Mouse (Mus musculus) C2C12 (cell line): ENCODE results near the gene Asic2. TPM values are rescaled to one million over a fixed set of nuclear protein-coding genes. Genes with fewer than 3 reads are reported as not detected.

Experiments used
- H3K27me3 ChIP-seq: one replicate; pipeline ENCODE4 v1.6.1; 2011; ENCODE audit not compliant: control insufficient read depth, insufficient read depth, insufficient read length
- H3K36me3 ChIP-seq: one replicate; pipeline ENCODE4 v1.6.1; 2011; ENCODE audit not compliant: control insufficient read depth, insufficient read depth
- H3K4me3 ChIP-seq: one replicate; pipeline ENCODE4 v1.5.1; 2011; ENCODE audit warnings: mild to moderate bottlenecking, control low read depth; ENCODE audit not compliant: poor library complexity, insufficient read depth, severe bottlenecking
- H3K79me2 ChIP-seq: one replicate; pipeline ENCODE4 v1.6.1; 2011; ENCODE audit not compliant: control insufficient read depth, insufficient read depth
- H3K79me3 ChIP-seq: one replicate; pipeline ENCODE4 v1.6.1; 2011; ENCODE audit warnings: low read depth, control low read depth
- H3ac ChIP-seq: one replicate; pipeline ENCODE3; 2011; ENCODE audit warnings: low read depth; ENCODE audit not compliant: control insufficient read depth, insufficient read length
- CEBPB ChIP-seq: IDR thresholded peaks from one replicate; pipeline ENCODE4 v1.6.1; 2011; ENCODE audit warnings: low read depth, mild to moderate bottlenecking, control low read depth, moderate library complexity
- CTCF ChIP-seq: IDR thresholded peaks from one replicate; pipeline ENCODE4 v1.5.1; 2011; ENCODE audit not compliant: control insufficient read depth, insufficient read depth, insufficient read length
- FOSL1 ChIP-seq: IDR thresholded peaks from one replicate; pipeline ENCODE4 v1.8.0; 2011; ENCODE audit warnings: mild to moderate bottlenecking, low read length; ENCODE audit not compliant: poor library complexity, insufficient read depth, severe bottlenecking
- MAX ChIP-seq: IDR thresholded peaks from one replicate; pipeline ENCODE4 v1.6.1; 2011; ENCODE audit warnings: mild to moderate bottlenecking, control low read depth
- MYOD1 ChIP-seq: IDR thresholded peaks from one replicate; pipeline ENCODE4 v1.6.1; 2011; ENCODE audit warnings: low read depth; ENCODE audit not compliant: control insufficient read depth, insufficient read length
- MYOG ChIP-seq: IDR thresholded peaks from one replicate; pipeline ENCODE4 v1.6.1; 2011; ENCODE audit not compliant: control insufficient read depth, insufficient read length; ENCODE audit errors: extremely low read depth
- USF1 ChIP-seq: IDR thresholded peaks from one replicate; pipeline ENCODE4 v1.6.1; 2011; ENCODE audit warnings: low read depth, mild to moderate bottlenecking, control low read depth, moderate library complexity
- polyA plus RNA-seq: library from polyadenylated mRNA; unstranded; fragments of >200 nt; fragmentation: generic; extraction: Trizol; gene quantifications from one replicate; pipeline ENCODE4 v1.2.1, GENCODE M21; 2012; ENCODE audit warnings: missing spikeins

Asic2 gene
- polyA plus RNA-seq, 1 experiment = not detected

DNA sequence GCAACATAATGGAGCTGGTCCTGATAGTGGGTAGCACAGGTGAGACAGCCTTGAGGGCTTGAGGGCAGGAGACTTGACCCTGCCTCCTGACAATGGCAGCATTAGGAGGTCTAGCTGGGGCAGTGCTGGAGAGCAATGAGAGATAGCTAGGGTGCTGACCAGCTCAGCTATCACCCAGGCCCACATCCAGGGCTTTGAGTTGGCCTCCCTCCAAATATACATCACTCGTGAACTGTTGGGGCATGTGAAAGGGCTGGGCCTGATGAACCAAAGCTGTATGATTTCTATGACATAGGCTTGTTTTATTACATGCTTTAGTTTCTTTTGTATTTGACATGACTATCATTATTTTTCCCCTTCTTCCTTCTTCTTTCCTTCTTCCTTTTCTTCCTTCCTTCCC is 176.7 kb downstream of the Asic2 start:
- Histone ChIP-seq H3K79me2 (no peaks in the 10 kb centered on the region), H3K79me3 (no peaks in the 10 kb centered on the region), H3K27me3 (peaks cover 7% of the 10 kb centered on the region), H3ac (no peak overlapping the region), H3K36me3 (no peaks in the 10 kb centered on the region), H3K4me3 (no peak overlapping the region)
- TF ChIP-seq MYOD1 (no peak), USF1 (no peak), CEBPB (no peak), MYOG (no peak), FOSL1 (no peak)

DNA sequence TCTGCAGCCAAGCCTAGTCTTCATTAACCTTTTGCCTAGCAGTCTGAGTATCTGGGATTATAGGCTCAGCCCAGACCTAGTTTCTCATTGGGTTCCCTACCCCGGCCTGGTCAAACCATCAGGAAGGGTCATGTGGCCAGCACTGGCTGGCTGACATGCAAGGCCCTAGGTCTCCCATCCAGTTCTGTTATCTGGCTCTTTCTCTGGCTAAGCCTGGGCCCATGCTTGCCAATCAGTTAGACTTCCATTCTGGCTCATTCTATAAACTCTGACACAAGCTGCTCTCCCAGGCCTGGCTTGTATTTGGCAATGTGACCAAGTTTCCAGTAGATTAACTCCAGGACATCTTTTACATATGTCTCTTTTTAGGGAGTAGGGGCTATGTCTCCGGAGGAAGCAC is 187.7 kb downstream of the Asic2 start:
- no peak overlapping the region for H3K4me3 ChIP-seq
- H3ac ChIP-seq = no peak overlapping the region
- no peaks in the 10 kb centered on the region for H3K36me3 ChIP-seq

DNA sequence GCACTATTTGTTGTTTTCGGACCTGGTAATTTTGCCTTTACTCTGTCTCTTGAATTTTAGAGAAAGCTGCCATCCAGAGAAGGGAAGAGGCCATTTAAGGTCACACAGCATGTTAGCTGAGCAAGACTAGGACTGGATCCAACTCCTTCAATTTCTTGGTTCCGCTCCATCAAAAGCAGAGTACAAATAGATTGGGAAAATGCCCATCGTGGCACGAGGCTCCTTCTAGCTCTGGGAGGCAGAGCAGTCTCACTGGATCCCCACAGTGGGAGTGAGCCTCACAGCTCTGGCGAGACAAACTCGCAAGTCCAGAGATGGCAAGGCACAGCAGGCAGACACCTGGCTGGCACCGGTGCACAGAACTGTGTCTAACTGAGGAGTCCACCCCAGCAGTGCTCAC is 188.4 kb downstream of the Asic2 start:
- no peaks in the 10 kb centered on the region for H3K79me3 ChIP-seq
- no peaks in the 10 kb centered on the region for H3K79me2 ChIP-seq
- TF ChIP-seq USF1 = no peak
- no peak for TF ChIP-seq FOSL1
- no peak for TF ChIP-seq MYOG
- TF ChIP-seq MAX = no peak
- TF ChIP-seq CEBPB = no peak
- no peak for TF ChIP-seq CTCF
- TF ChIP-seq MYOD1 = no peak
- H3K27me3 ChIP-seq = peaks cover 19% of the 10 kb centered on the region
- no peak overlapping the region for H3ac ChIP-seq
- H3K4me3 ChIP-seq = no peak overlapping the region
- no peaks in the 10 kb centered on the region for H3K36me3 ChIP-seq

More for the DNA sequence above, 187.7 kb downstream of the Asic2 start:
- TF ChIP-seq MAX = no peak
- no peak for TF ChIP-seq MYOG
- TF ChIP-seq CTCF = no peak
- no peak for TF ChIP-seq MYOD1
- no peak for TF ChIP-seq FOSL1
- TF ChIP-seq USF1 = no peak
- TF ChIP-seq CEBPB = no peak
- Histone ChIP-seq H3K79me3 (no peaks in the 10 kb centered on the region), H3K27me3 (peaks cover 18% of the 10 kb centered on the region), H3K79me2 (no peaks in the 10 kb centered on the region)

DNA sequence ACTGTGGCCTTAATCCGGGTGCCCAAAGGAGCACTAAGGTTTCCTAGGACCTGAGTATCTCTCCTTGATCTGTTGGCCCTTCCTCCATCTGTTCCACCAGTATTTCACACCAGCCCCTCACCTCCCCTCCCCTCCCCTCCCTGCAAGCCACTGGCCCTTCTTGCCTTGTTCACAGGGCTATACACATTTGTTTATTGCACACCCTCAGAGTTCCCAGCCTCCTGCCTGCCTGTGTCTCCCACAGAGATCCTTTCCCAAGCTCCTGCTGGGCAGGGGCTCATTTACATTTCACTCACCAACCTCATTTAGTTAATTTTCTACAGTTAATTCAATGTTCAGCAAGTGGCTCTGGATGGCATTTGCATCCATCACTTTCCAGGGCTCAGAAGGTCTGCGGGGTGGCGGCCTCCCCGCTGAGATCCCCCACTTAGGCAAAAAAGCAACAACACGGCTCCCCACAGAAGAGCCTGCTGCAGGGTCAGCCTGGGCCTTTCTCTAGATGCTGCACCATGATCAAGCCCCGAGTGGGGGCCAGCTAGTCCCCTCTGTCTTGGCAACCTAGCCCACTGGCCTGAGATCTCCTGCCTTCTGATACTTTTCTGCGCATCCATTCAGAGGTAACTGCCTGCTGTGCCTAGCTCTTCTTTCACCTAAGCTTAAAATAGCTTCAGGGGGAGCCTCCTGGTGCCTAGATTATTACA is 196.9 kb downstream of the Asic2 start:
- no peaks in the 10 kb centered on the region for H3K79me3 ChIP-seq
- no peak overlapping the region for H3K4me3 ChIP-seq
- peaks cover 24% of the 10 kb centered on the region for H3K27me3 ChIP-seq
- no peak overlapping the region for H3ac ChIP-seq
- no peaks in the 10 kb centered on the region for H3K36me3 ChIP-seq
- H3K79me2 ChIP-seq = no peaks in the 10 kb centered on the region
- TF ChIP-seq MAX = no peak
- TF ChIP-seq MYOG = no peak
- TF ChIP-seq USF1 = no peak
- no peak for TF ChIP-seq CTCF
- no peak for TF ChIP-seq CEBPB
- TF ChIP-seq MYOD1 = no peak
- TF ChIP-seq FOSL1 = no peak

DNA sequence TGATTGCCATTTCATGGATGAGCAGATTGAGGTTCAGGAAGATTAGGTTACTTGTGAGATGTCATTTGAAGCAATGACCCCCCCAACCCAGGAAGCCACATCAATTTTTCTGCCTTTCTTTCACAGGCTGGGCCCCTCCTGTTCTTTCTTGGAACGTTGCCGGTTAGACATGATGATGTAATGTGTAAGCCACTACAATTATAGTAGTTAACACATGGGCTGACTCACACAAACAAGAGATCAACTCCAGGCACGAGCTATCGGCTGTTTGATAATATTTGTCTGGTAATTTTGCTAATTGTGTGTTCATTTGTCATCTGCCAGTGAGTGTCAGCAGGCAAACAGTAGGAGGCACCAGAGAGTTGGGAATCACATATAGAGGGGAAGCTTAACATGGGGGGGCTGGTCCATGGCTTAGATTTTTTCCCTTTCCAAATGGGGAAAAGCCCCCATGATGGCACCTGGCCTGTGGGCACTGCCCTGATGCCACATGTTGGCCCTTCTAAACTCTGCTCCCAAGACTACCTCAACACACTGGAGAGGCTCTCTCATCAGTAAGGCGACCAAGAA is 198.5 kb downstream of the Asic2 start:
- no peak overlapping the region for H3K4me3 ChIP-seq
- H3K27me3 ChIP-seq = peaks cover 23% of the 10 kb centered on the region
- TF ChIP-seq MYOD1 (no peak), CEBPB (no peak), MYOG (no peak), MAX (no peak), USF1 (no peak), CTCF (no peak), FOSL1 (no peak)
- H3K36me3 ChIP-seq = no peaks in the 10 kb centered on the region
- no peaks in the 10 kb centered on the region for H3K79me3 ChIP-seq
- H3ac ChIP-seq = no peak overlapping the region
- no peaks in the 10 kb centered on the region for H3K79me2 ChIP-seq

DNA sequence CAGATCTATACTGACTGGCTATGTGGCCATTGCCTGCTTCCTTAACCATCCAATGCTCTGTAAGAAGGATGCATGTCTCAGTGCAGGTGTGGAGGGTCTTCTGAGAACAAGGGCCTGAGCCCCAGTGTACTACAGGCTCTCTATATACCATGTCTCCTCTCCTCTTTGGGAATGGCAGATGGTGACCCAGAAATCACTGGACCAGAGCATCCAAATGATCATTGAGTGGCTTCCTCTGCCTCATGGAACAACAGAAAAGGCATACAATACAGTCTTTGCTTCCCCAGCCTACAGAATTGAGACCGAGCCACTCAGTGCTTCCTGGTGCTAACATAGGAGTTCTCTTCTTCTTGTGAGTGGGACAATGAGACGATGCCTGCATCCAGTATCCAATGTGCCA is 200.0 kb downstream of the Asic2 start:
- no peak for TF ChIP-seq MAX
- no peak for TF ChIP-seq MYOG
- TF ChIP-seq FOSL1 = no peak
- TF ChIP-seq CTCF = no peak
- TF ChIP-seq CEBPB = no peak
- TF ChIP-seq MYOD1 = no peak
- TF ChIP-seq USF1 = no peak
- Histone ChIP-seq H3K4me3 (no peak overlapping the region), H3K27me3 (peaks cover 23% of the 10 kb centered on the region), H3K79me3 (no peaks in the 10 kb centered on the region), H3ac (no peak overlapping the region), H3K79me2 (no peaks in the 10 kb centered on the region), H3K36me3 (no peaks in the 10 kb centered on the region)
